Mouse (Mus musculus) hematopoietic stem cell, adult 5-6 weeks (primary cell): ENCODE results near the gene Dirc2. TPM values are rescaled to one million over a fixed set of nuclear protein-coding genes. Genes with fewer than 3 reads are reported as not detected.

ENCODE experiments used
- ATAC-seq, 2 experiments: fragments of 125-278 bp in 1 of 2; replicated peaks in 1 of 2; 2 replicates each; pipeline ENCODE4 v1.8.0; 2016 to 2017; ENCODE audit warnings: inconsistent platforms in 2 of 2, mild to moderate bottlenecking in 2 of 2, moderate number of reproducible peaks in 2 of 2, low read depth in 1 of 2, moderate TSS enrichment in 1 of 2; ENCODE audit not compliant: low FRiP score in 2 of 2, poor library complexity in 2 of 2, severe bottlenecking in 2 of 2, insufficient read depth in 1 of 2, low TSS enrichment in 1 of 2
- total RNA-seq: library from RNA; stranded (forward); fragments of 172-1452, 232-1000 nt; gene quantifications from 2 replicates; pipeline ENCODE4 v1.2.3, GENCODE M21; 2017

Dirc2 gene
- total RNA-seq, 1 experiment from 2014 or later: 7.9 TPM

DNA sequence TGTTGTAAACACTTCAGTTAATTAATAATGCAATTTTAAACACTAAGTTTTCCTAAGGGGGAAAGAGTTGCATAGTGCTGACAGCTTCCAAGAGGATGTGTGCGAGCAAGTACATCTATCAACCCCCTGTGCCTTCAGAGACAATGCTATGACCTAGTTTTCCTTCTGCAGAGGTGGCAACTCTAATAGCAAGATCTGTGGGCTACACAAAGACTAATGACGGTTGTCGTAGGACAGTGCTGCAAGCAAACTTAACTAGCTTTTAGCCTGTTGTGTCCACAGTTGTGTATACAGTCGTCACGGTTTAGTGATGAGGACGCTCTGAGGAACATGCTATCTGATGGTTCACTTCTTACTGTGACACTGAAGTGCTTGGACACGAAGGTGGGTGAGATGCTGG lies 54.5 kb downstream of the Dirc2 start:
- ATAC-seq: no peak

DNA sequence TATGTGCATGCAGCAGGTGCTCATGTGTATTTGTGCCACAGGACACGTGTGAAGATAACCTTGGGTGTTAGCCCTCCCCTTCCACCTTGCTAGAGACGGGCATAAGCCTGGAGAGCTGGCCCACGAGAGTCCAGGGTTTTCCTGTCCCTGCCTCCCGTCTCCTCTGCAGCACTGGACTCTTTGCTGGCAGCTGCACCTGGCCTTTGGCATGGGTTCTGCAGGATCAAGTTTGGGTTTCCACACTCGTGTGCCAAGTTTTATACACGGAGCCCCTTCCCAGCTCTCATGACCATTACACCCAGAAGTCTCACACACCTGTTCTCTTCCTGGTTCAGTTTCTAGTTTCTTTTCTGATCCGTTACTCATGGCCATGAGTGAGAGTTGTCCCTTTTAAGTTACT lies 55.5 kb downstream of the Dirc2 start:
- no peak for ATAC-seq

GRCm38 (mm10) chr16:35711004-35711403 lies 58.2 kb downstream of the Dirc2 start:
- ATAC-seq: no peak

GRCm38 (mm10) chr16:35707004-35707403 lies 62.2 kb downstream of the Dirc2 start:
- ATAC-seq: no peak

GRCm38 (mm10) chr16:35704796-35705195 lies 64.4 kb downstream of the Dirc2 start:
- no peak for ATAC-seq

DNA sequence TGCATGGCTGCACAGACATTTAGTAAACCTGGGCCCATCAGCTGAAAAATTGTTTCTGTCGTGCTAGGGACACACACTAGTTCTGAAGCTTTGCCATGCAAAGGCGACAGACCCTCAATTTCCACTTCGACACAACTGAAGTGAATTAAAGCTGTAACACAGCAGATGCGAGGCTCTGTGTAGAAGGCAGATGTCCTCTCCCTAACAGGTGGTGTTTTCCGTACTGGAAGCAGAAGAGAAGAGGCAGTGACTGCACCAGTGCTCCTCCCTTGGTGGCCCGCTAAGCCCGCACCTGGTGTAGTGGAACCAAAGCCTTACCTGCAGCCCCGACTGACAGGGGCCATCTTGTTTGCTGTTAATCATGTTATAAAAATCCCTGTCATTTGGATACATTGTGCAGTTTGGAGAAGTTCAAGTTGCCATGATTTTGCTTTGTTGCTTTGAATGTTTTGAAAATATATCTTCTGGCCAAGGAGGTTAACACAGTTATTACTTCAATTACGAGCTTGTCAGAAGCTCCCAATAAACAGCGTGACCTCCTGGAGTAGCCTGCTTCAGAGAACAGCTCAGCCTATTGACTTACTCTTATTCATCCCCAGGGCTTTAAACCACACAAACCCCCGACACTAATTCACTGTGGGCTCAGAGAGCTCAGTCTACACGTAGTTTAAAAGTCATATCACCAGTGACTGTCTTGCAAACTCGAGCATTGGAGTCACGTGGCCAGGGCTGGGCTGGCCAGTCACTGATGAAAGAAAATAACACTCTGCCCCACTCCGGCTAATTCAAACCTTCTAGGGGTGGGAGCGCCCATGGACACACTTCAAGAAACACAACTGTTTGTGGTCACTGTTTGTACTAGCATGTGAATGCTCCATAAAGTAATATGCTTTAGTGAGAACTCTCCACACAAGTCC lies 65.1 kb downstream of the Dirc2 start:
- no peak for ATAC-seq

GRCm38 (mm10) chr16:35701823-35702222 lies 67.3 kb downstream of the Dirc2 start:
- no peak for ATAC-seq

GRCm38 (mm10) chr16:35696103-35696502 lies 73.1 kb downstream of the Dirc2 start:
- ATAC-seq: peak; percentile 60 to 71; a peak in 2 of 4 replicates

GRCm38 (mm10) chr16:35694250-35694846 lies 74.8 kb downstream of the Dirc2 start:
- no peak for ATAC-seq

DNA sequence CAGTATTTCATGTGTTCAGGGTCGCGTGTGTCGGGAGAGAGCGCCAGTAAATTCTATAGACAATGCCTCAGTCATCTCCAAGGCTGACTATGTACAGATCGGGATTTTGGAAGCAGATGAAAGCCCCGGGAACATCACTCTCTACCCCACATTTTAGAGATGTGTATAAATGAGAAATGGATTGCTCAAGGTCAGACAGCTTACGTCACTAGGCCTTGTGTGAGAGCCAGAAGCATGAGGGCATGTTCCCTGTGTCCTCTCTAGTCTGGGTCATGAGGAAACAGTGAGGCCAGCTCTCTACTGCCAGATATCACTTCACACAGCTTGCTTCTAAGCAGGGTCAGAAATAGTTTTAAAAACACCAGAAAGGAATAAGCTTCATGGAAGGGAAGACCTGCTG lies 77.5 kb downstream of the Dirc2 start:
- no peak for ATAC-seq

DNA sequence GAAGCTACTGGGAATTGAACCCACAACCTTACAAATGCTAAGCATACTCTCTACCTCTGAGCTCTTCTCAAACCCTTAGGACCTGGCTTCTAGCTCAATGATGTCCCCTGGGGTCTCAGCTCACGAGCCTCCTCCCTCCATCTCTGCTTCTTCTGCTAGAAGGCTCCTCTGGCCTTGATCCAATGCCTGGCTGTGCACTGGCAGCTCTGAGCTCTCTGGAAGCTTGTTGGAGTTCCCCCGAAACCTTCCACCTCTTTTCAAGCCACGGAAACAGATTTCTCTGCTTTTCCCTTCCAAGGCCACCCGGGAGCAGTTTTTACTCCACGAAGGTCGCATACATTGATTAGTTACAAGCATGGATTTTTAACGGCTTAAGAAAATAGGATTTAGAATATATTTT lies 82.7 kb downstream of the Dirc2 start:
- ATAC-seq: no peak

DNA sequence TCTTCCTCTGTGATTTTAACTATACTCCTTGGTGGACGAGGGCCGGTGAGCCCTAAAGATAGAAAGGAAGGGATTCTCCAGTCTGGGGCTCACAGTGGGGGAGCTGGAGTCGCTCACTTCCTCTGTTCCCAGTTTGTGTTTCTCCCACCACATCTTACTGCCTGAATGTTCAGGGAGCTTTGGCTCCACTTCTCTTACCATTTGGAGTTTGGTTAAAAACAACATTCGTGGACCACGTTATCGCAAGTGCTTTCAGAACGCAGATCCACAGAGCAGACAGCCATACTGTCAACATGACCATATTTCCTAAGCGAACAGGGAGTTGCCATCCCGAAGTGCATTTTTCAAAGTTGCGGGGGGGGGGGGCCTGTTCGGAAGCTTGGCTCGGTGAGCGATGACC lies 84.1 kb downstream of the Dirc2 start:
- ATAC-seq: no peak

GRCm38 (mm10) chr16:35681327-35682108 lies 87.6 kb downstream of the Dirc2 start:
- no peak for ATAC-seq

GRCm38 (mm10) chr16:35678476-35678875 lies 90.7 kb downstream of the Dirc2 start:
- no peak for ATAC-seq

DNA sequence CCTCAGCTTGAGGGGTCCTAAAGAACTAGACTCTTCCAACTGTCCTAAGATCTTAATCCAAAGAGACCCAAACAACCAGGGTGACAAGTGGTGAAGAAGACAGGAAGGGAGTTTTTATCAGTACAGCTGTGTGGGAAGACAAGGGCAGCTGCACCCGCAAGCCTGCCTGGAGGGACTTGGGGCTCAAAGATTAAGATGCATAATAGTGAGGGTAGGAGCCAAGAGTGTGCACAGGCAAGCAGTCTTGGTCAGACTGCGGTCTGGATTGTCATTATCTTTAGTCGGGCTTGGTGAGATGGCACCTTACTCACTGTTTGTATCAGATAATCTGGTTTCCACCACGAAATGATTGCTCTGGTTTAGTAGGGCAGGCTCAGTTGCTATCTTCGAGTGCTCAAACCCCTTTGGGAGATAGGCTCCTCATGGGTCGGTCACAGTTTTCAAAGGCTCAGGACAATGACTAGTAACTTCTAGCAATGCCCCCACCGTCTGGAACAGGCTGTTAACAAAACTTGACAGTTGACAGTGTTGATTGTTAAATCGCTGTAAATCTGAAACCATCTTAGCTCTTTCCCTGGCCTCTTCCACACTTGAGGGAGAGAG lies 91.5 kb downstream of the Dirc2 start:
- ATAC-seq: peak; percentile 23 to 25; a peak in 1 of 4 replicates

DNA sequence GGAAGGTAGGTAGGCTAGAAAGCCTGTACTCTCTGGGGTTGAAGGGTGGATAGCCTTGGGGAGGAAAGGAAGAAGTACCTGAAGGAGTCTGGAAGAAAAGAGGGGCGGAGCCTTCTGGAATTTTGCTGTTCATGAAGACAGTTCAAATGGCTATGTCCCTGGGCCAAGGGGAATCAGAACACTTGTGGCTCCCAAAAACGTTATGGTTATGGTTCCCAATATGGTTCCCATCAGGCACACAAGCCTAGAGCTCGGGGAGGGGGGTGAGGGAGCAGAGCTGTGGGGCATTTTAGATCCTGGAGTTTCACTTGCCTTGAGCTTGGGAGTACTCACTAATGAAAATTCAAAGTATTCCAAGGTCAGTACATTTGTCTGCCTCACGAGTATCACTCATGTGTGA lies 104.3 kb downstream of the Dirc2 start:
- no peak for ATAC-seq

GRCm38 (mm10) chr16:35663831-35664414 lies 105.2 kb downstream of the Dirc2 start:
- ATAC-seq: no peak
